Mouse (Mus musculus) heart, postnatal 0 days (tissue): ENCODE data around the gene Dusp6.

ENCODE experiments used
- CTCF ChIP-seq: IDR thresholded peaks from 2 replicates; pipeline ENCODE4 v1.5.1; 2016; ENCODE audit warnings: antibody characterized with exemption, control low read depth, low read depth
- EP300 ChIP-seq: IDR thresholded peaks from 2 replicates; pipeline ENCODE4 v1.6.1; 2016; ENCODE audit warnings: antibody characterized with exemption, low read depth

GRCm38 (mm10) chr10:99242721-99243120 lies 20.3 kb upstream of the Dusp6 start:
- TF ChIP-seq CTCF = no peak
- TF ChIP-seq EP300 = no peak
